Mouse (Mus musculus) stomach, embryonic 16.5 days (tissue): ENCODE measurements around the gene Lgmn. TPM values are rescaled to one million over a fixed set of nuclear protein-coding genes. Genes with fewer than 3 reads are reported as not detected.

Experiments
- ATAC-seq: fragments of 200-750 bp; cut with Nextera tagmentation; 2 replicates; pipeline ENCODE4 v1.8.0; 2017; ENCODE audit warnings: moderate number of reproducible peaks, moderate TSS enrichment; ENCODE audit not compliant: insufficient read depth, low FRiP score
- H3K27ac ChIP-seq: fragments of 300-500 bp; sonication (generic); 2 replicates; pipeline ENCODE4 v1.5.1; 2014; ENCODE audit warnings: low read length
- H3K27me3 ChIP-seq: fragments of 300-500 bp; sonication (generic); 2 replicates; pipeline ENCODE4 v1.6.1; 2014; ENCODE audit warnings: low read length, control low read depth, mixed read lengths; ENCODE audit not compliant: control insufficient read depth, insufficient read depth
- H3K36me3 ChIP-seq: fragments of 300-500 bp; sonication (generic); 2 replicates; pipeline ENCODE4 v1.6.1; 2014; ENCODE audit warnings: low read length; ENCODE audit not compliant: control insufficient read depth, insufficient read depth
- H3K4me1 ChIP-seq: fragments of 300-500 bp; sonication (generic); 2 replicates; pipeline ENCODE4 v1.6.1; 2014; ENCODE audit warnings: low read length, control low read depth, mixed read lengths; ENCODE audit not compliant: control insufficient read depth, insufficient read depth
- H3K4me2 ChIP-seq: fragments of 300-500 bp; sonication (generic); 2 replicates; pipeline ENCODE4 v1.6.1; 2014; ENCODE audit warnings: low read depth, low read length, mixed read lengths
- H3K4me3 ChIP-seq: fragments of 300-500 bp; sonication (generic); replicated peaks from 2 replicates; pipeline ENCODE4 v1.5.1; 2014; ENCODE audit warnings: mild to moderate bottlenecking, low read length
- H3K9ac ChIP-seq: fragments of 300-500 bp; sonication (generic); 2 replicates; pipeline ENCODE4 v1.6.1; 2014; ENCODE audit warnings: low read length
- H3K9me3 ChIP-seq: fragments of 300-500 bp; sonication (generic); replicated peaks from 2 replicates; pipeline ENCODE4 v1.6.1; 2016; ENCODE audit warnings: low read length, control low read depth; ENCODE audit not compliant: control insufficient read depth
- WGBS: fragments of 180-500 bp; shearing (Covaris S2); extraction: QIAGEN DNeasy Blood & Tissue Kit; methylation state at CpG from one replicate; pipeline ENCODE4 v1.1.7; 2014; 5-methylcytosine and 5-hydroxymethylcytosine counted together
- polyA plus RNA-seq: library from polyadenylated mRNA; unstranded; fragments of >200 nt; fragmentation: Nextera tagmentation; extraction: Ambion mirVana; gene quantifications from 2 replicates; pipeline ENCODE4 v1.2.1, GENCODE M21; 2015

Lgmn gene
- 86.5 and 90.3 TPM in 2 replicates for polyA plus RNA-seq

GRCm38 (mm10) chr12:102439632-102440023, at the start of gene Lgmn:
Gene Lgmn, minus strand, starts transcription at chr12:102439813.
- Histone ChIP-seq H3K4me3 (peak within 1 kb of the TSS; percentile 80), H3K27ac (peak within 1 kb of the TSS; percentile 27; the same call in 1 of the 2 replicates), H3K36me3 (no peaks in the 10 kb centered on the region), H3K9ac (peak within 1 kb of the TSS; percentile 84), H3K27me3 (no peaks in the 10 kb centered on the region), H3K4me1 (peaks cover 5% of the 10 kb centered on the region; the same call in 1 of the 2 replicates), H3K4me2 (peak within 1 kb of the TSS; percentile 82), H3K9me3 (no peaks in the 10 kb centered on the region)
- ATAC-seq = peak; percentile 100
- WGBS = under 1% methylated on average over 28 of the region's 28 CpGs

GRCm38 (mm10) chr12:102484946-102485345, 45.3 kb upstream of the Lgmn start:
- no peaks in the 10 kb centered on the region for H3K27me3 ChIP-seq
- H3K9me3 ChIP-seq = no peaks in the 10 kb centered on the region
- no peak for ATAC-seq
- H3K9ac ChIP-seq = no peak overlapping the region
- peaks cover 16% of the 10 kb centered on the region for H3K36me3 ChIP-seq
- H3K4me2 ChIP-seq = no peak overlapping the region
- no peaks in the 10 kb centered on the region for H3K4me1 ChIP-seq
- WGBS = 60% methylated on average over 3 of the region's 3 CpGs
- H3K27ac ChIP-seq = no peak overlapping the region
- no peak overlapping the region for H3K4me3 ChIP-seq

- Histone ChIP-seq H3K9ac (no peak overlapping the region), H3K36me3 (peaks cover 6% of the 10 kb centered on the region), H3K4me1 (no peaks in the 10 kb centered on the region), H3K4me2 (no peak overlapping the region), H3K4me3 (no peak overlapping the region), H3K27ac (no peak overlapping the region), H3K9me3 (no peaks in the 10 kb centered on the region), H3K27me3 (no peaks in the 10 kb centered on the region)
- ATAC-seq = no peak
- 92% methylated on average over 4 of the region's 4 CpGs for WGBS
Measured at GRCm38 (mm10) chr12:102480481-102480880, 40.9 kb upstream of the Lgmn start.

- Histone ChIP-seq H3K4me2 (no peak overlapping the region), H3K36me3 (peaks cover 8% of the 10 kb centered on the region; the same call in 1 of the 2 replicates), H3K27ac (no peak overlapping the region), H3K4me3 (no peak overlapping the region), H3K27me3 (no peaks in the 10 kb centered on the region), H3K9me3 (no peaks in the 10 kb centered on the region), H3K4me1 (peaks cover 5% of the 10 kb centered on the region; the same call in 1 of the 2 replicates), H3K9ac (no peak overlapping the region)
- WGBS = 89% methylated on average over 7 of the region's 7 CpGs
- ATAC-seq = no peak
Measured at GRCm38 (mm10) chr12:102474411-102474810, 34.8 kb upstream of the Lgmn start.

- Histone ChIP-seq H3K4me1 (peaks cover 5% of the 10 kb centered on the region; the same call in 1 of the 2 replicates), H3K9ac (peak within 1 kb of the TSS; percentile 88), H3K4me2 (peak within 1 kb of the TSS; percentile 77), H3K27ac (peak within 1 kb of the TSS; percentile 78), H3K27me3 (no peaks in the 10 kb centered on the region), H3K36me3 (0 out of 2 replicates have a peak, but pooled peaks cover 4% of the 10 kb centered on the region), H3K9me3 (no peaks in the 10 kb centered on the region), H3K4me3 (peak within 1 kb of the TSS; percentile 99)
- peak; percentile 100 for ATAC-seq
- under 1% methylated on average over 85 of the region's 86 CpGs for WGBS
Measured at GRCm38 (mm10) chr12:102468894-102469764, 29.5 kb upstream of the Lgmn start, which contains the start of gene Golga5. Gene Golga5, plus strand, starts transcription at chr12:102469135.

GRCm38 (mm10) chr12:102468136-102468535, 28.5 kb upstream of the Lgmn start:
- Histone ChIP-seq H3K9me3 (no peaks in the 10 kb centered on the region), H3K4me2 (no peak overlapping the region), H3K4me3 (no peak overlapping the region), H3K4me1 (peaks cover 5% of the 10 kb centered on the region; the same call in 1 of the 2 replicates), H3K9ac (no peak overlapping the region), H3K27ac (no peak overlapping the region), H3K27me3 (no peaks in the 10 kb centered on the region), H3K36me3 (0 out of 2 replicates have a peak, but pooled peaks cover 4% of the 10 kb centered on the region)
- WGBS = 61% methylated on average over 1 of the region's 1 CpGs
- ATAC-seq = no peak

- Histone ChIP-seq H3K27ac (no peak overlapping the region), H3K4me2 (no peak overlapping the region), H3K4me1 (no peaks in the 10 kb centered on the region), H3K9me3 (no peaks in the 10 kb centered on the region), H3K4me3 (no peak overlapping the region), H3K36me3 (no peaks in the 10 kb centered on the region), H3K9ac (no peak overlapping the region), H3K27me3 (no peaks in the 10 kb centered on the region)
- no peak for ATAC-seq
- WGBS = 63% methylated on average over 4 of the region's 4 CpGs
Measured at GRCm38 (mm10) chr12:102464650-102465049, 25.0 kb upstream of the Lgmn start.

- H3K27ac ChIP-seq = no peak overlapping the region
- no peaks in the 10 kb centered on the region for H3K36me3 ChIP-seq
- H3K4me2 ChIP-seq = no peak overlapping the region
- no peak overlapping the region for H3K9ac ChIP-seq
- 61% methylated on average over 5 of the region's 5 CpGs for WGBS
- H3K4me1 ChIP-seq = no peaks in the 10 kb centered on the region
- no peak for ATAC-seq
- no peaks in the 10 kb centered on the region for H3K9me3 ChIP-seq
- H3K4me3 ChIP-seq = no peak overlapping the region
- no peaks in the 10 kb centered on the region for H3K27me3 ChIP-seq
Measured at GRCm38 (mm10) chr12:102461177-102461576, 21.6 kb upstream of the Lgmn start.

GRCm38 (mm10) chr12:102460014-102460413, 20.4 kb upstream of the Lgmn start:
- H3K4me2 ChIP-seq = no peak overlapping the region
- H3K27me3 ChIP-seq = no peaks in the 10 kb centered on the region
- no peak for ATAC-seq
- H3K27ac ChIP-seq = no peak overlapping the region
- no peaks in the 10 kb centered on the region for H3K36me3 ChIP-seq
- H3K4me1 ChIP-seq = no peaks in the 10 kb centered on the region
- 70% methylated on average over 5 of the region's 5 CpGs for whole genome bisulfite sequencing
- H3K4me3 ChIP-seq = no peak overlapping the region
- H3K9me3 ChIP-seq = no peaks in the 10 kb centered on the region
- H3K9ac ChIP-seq = no peak overlapping the region
